Mouse (Mus musculus): ENCODE data around the gene Prrc2c.
A peak's percentile ranks its signal among the peaks of the same experiment; 100 is the strongest.

Gene Prrc2c

GRCm38 (mm10) chr1:162740401-162740835, at the start of gene Prrc2c:
TSS of gene Prrc2c (minus strand) at chr1:162740556.
- DNase-seq (ENCODE audit: low read depth) = peak; percentile 99

GRCm38 (mm10) chr1:162785222-162785621, 44.9 kb upstream of the Prrc2c start:
- no peak for DNase-seq (ENCODE audit: low read depth)

GRCm38 (mm10) chr1:162783669-162784248, 43.4 kb upstream of the Prrc2c start:
- DNase-seq (ENCODE audit: low read depth) = no peak

GRCm38 (mm10) chr1:162781035-162781434, 40.7 kb upstream of the Prrc2c start:
- DNase-seq (ENCODE audit: low read depth) = peak; percentile 11

- DNase-seq (ENCODE audit: low read depth) = no peak
Measured at GRCm38 (mm10) chr1:162777943-162778538, 37.7 kb upstream of the Prrc2c start.

GRCm38 (mm10) chr1:162773661-162774060, 33.3 kb upstream of the Prrc2c start:
- peak; percentile 56 for DNase-seq (ENCODE audit: low read depth)

GRCm38 (mm10) chr1:162771617-162772360, 31.4 kb upstream of the Prrc2c start:
- no peak for DNase-seq (ENCODE audit: low read depth)

- peak; percentile 52 for DNase-seq (ENCODE audit: low read depth)
Measured at GRCm38 (mm10) chr1:162752009-162752408, 11.7 kb upstream of the Prrc2c start.

- DNase-seq (ENCODE audit: low read depth) = no peak
Measured at GRCm38 (mm10) chr1:162749607-162750006, 9.3 kb upstream of the Prrc2c start.

- no peak for DNase-seq (ENCODE audit: low read depth)
Measured at GRCm38 (mm10) chr1:162748761-162749160, 8.4 kb upstream of the Prrc2c start.

- DNase-seq (ENCODE audit: low read depth) = peak; percentile 73
Measured at GRCm38 (mm10) chr1:162739831-162740394, 443 bp downstream of the Prrc2c start.

- peak; percentile 79 for DNase-seq (ENCODE audit: low read depth)
Measured at GRCm38 (mm10) chr1:162739406-162739805, 950 bp downstream of the Prrc2c start.

GRCm38 (mm10) chr1:162738472-162738871, 1.9 kb downstream of the Prrc2c start:
- peak; percentile 62 for DNase-seq (ENCODE audit: low read depth)

GRCm38 (mm10) chr1:162735084-162735483, 5.3 kb downstream of the Prrc2c start:
- peak; percentile 62 for DNase-seq (ENCODE audit: low read depth)

GRCm38 (mm10) chr1:162734283-162734682, 6.1 kb downstream of the Prrc2c start:
- peak; percentile 51 for DNase-seq (ENCODE audit: low read depth)

- DNase-seq (ENCODE audit: low read depth) = no peak
Measured at GRCm38 (mm10) chr1:162732041-162732440, 8.3 kb downstream of the Prrc2c start.

- no peak for DNase-seq (ENCODE audit: low read depth)
Measured at GRCm38 (mm10) chr1:162729436-162729835, 10.9 kb downstream of the Prrc2c start.

GRCm38 (mm10) chr1:162727981-162728380, 12.4 kb downstream of the Prrc2c start:
- DNase-seq (ENCODE audit: low read depth) = peak; percentile 90

GRCm38 (mm10) chr1:162723610-162724009, 16.7 kb downstream of the Prrc2c start:
- no peak for DNase-seq (ENCODE audit: low read depth)

GRCm38 (mm10) chr1:162720645-162721044, 19.7 kb downstream of the Prrc2c start:
- DNase-seq (ENCODE audit: low read depth) = peak; percentile 59

GRCm38 (mm10) chr1:162700389-162701066, 39.8 kb downstream of the Prrc2c start:
- DNase-seq (ENCODE audit: low read depth) = no peak

- DNase-seq (ENCODE audit: low read depth) = no peak
Measured at GRCm38 (mm10) chr1:162697866-162698265, 42.5 kb downstream of the Prrc2c start.
